Mouse (Mus musculus): ENCODE results near the gene Vopp1.

- TF ChIP-seq POLR2A (IDR thresholded peaks at IDR 0.05; ENCODE audit: low read depth, low read length) (peak; percentile 97), CTCF (IDR thresholded peaks at IDR 0.05; ENCODE audit: borderline replicate concordance, insufficient read depth, low read length) (no peak)
Observed at GRCm38 (mm10) chr6:57702743-57703499, 122.0 kb downstream of the Vopp1 start.
